Mouse (Mus musculus) urinary bladder, postnatal 14 days (tissue): ENCODE data around the gene Ptpn9.
A peak's percentile ranks its signal among the peaks of the same experiment; 100 is the strongest.

ENCODE experiments used
- DNase-seq: peaks from one replicate; pipeline ENCODE4 v3.0.0; 2021; ENCODE audit warnings: low spot score

Ptpn9 gene

GRCm38 (mm10) chr9:57014766-57015165 lies 20.0 kb downstream of the Ptpn9 start:
- no peak for DNase-seq

GRCm38 (mm10) chr9:57017631-57018030 lies 22.9 kb downstream of the Ptpn9 start:
- no peak for DNase-seq

GRCm38 (mm10) chr9:57031756-57032155 lies 37.0 kb downstream of the Ptpn9 start:
- no peak for DNase-seq

- DNase-seq: peak; percentile 61
These were observed 61.5 kb downstream of the Ptpn9 start for GRCm38 (mm10) chr9:57056237-57056636.

GRCm38 (mm10) chr9:57064164-57064563 lies 69.4 kb downstream of the Ptpn9 start:
- no peak for DNase-seq

GRCm38 (mm10) chr9:57068266-57068665 lies 73.5 kb downstream of the Ptpn9 start:
- DNase-seq: no peak

- no peak for DNase-seq
These were observed 75.5 kb downstream of the Ptpn9 start for GRCm38 (mm10) chr9:57070262-57070661.

GRCm38 (mm10) chr9:57070800-57071545 lies 76.2 kb downstream of the Ptpn9 start:
- DNase-seq: no peak

GRCm38 (mm10) chr9:57071801-57072351 lies 77.2 kb downstream of the Ptpn9 start, which contains the start of gene Sin3a:
Gene Sin3a (plus strand): TSS chr9:57072040.
- DNase-seq: peak; percentile 74

- no peak for DNase-seq
These were observed 77.8 kb downstream of the Ptpn9 start for GRCm38 (mm10) chr9:57072526-57072988.

GRCm38 (mm10) chr9:57072989-57073789 lies 78.5 kb downstream of the Ptpn9 start:
- DNase-seq: peak; percentile 98

GRCm38 (mm10) chr9:57073790-57074094 lies 79.0 kb downstream of the Ptpn9 start:
- DNase-seq: no peak

- DNase-seq: peak; percentile 56
These were observed 79.6 kb downstream of the Ptpn9 start for GRCm38 (mm10) chr9:57074171-57074821.

- peak; percentile 82 for DNase-seq
These were observed 80.3 kb downstream of the Ptpn9 start for GRCm38 (mm10) chr9:57074822-57075603.

- DNase-seq: peak; percentile 99
These were observed 81.1 kb downstream of the Ptpn9 start for GRCm38 (mm10) chr9:57075681-57076381.

GRCm38 (mm10) chr9:57076701-57077660 lies 82.3 kb downstream of the Ptpn9 start:
- peak; percentile 91 for DNase-seq

GRCm38 (mm10) chr9:57082236-57082635 lies 87.5 kb downstream of the Ptpn9 start:
- DNase-seq: no peak
